Mouse (Mus musculus) embryo, embryonic 10.5 days (tissue): ENCODE measurements around the gene Wdr81.

Source experiments
- DNase-seq: peaks from one replicate; pipeline ENCODE4 v3.0.0-alpha.2; 2015; ENCODE audit warnings: low spot score

Wdr81 gene

GRCm38 (mm10) chr11:75438194-75438593 lies 16.3 kb downstream of the Wdr81 start:
- DNase-seq, result no peak

- no peak for DNase-seq
Measured at GRCm38 (mm10) chr11:75434138-75434537, 20.4 kb downstream of the Wdr81 start.

GRCm38 (mm10) chr11:75431307-75431706 lies 23.2 kb downstream of the Wdr81 start:
- DNase-seq, result no peak

DNA sequence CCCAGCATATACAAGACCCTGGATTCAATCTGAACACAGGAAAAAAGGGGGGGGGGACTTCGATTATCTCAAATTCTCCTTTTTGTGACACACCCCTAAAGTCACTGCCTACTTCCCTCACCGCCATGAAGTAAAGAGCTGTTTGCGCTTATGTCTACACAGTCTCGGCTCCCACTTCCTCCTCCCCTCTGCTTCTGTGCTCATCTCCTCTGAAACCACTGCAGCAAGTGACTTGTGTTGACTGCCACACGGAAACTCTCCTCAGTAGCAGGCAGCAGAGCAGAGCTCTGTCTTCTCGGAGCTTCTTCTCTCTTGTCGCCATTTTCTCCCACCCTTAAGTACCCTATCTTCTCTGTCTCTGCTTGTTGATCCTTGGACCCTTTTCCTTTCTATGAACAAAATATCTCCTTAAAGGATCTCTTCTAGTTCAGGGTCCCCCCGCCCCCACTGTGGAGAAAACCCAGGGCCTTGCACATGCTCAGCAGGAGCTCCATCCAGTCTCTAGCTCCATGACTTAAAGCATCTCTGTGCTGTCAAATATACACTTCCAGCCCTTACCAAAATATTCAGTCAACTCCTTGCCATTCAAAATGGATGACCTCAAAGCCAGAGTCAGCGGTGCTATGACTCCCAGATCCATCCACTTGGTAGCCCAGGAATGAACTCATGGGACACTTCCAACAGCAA lies 25.4 kb downstream of the Wdr81 start:
- no peak for DNase-seq

DNA sequence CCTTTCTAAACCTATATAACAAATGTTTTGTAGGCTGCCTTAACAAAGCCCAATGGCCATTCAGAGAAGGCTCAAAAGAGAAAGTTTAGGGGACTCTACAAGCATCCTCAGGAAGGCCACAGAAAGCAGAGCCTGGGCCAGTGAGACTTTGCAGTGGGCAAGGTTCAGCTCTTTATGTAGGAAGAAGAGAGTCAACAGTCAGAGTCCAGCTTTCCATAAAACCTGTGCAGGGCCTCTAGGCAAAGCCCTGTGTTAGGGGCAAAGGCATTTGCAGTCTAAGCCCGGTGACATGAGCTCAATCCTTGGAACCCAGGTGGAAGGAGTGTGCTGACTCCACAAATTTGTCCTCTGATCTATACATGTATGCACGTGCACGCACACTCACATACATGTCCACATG lies 30.1 kb downstream of the Wdr81 start:
- DNase-seq, result no peak

DNA sequence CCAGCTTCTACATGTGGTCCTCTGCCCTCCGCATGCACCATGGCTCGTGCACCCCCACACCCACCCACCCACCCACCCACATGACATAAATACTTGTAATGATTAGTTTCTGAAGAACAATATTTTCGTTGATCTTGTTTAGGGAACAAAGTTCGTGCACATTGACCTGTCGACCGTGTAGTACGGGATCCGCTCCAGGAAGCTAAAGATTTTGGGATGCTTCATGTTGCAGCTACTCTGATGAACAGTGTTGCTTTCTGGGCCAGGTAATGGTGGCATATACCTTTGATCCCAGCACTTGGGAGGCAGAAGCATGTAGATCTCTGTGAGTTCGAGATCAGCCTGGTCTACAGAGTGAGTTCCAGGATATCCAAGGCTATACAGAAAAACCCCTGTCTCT lies 30.5 kb downstream of the Wdr81 start:
- no peak for DNase-seq

GRCm38 (mm10) chr11:75423091-75423490 lies 31.4 kb downstream of the Wdr81 start:
- DNase-seq, result no peak

DNA sequence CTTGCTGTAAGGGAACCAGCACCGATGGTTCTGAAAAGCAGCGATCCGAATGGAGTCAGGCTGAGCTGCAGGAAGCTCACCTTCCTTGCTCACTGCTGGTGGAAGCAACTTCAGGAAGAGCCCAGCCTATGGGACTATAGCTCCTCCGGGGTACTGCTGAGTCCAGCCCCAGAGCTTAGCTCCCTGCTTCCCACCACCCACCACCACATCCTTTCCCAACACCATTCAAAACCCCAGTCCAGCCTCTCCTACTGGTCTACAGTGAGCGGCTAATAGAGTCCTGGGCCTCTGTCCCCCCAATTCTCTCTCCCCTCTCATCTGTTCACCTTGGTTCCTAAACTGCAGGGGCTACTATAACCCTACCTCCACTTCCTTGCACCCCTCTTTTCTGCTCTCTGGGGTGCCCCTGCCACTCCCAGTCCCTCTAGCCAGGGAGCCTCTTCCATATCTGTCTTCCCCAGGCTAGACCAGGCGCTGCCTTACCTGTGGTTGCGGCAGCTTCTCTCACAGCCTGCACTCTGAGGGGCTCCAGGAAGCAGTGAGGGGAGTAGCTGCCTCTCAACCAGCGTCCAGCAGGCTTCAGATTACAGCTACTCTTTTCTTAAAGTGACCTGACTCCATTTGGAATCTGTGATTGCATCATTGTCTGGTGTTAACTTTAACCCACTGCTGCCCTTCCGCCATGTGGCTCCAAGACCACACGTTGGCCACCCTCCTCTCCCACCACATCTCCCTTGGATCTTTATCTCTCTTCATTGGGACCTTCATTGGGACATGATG lies 32.3 kb downstream of the Wdr81 start, which contains the start of gene Serpinf1:
TSS of gene Serpinf1 (minus strand) at position 689 of the 780 bp plus-strand sequence.
- peak; percentile 76 for DNase-seq

- peak; percentile 65 for DNase-seq
Measured at GRCm38 (mm10) chr11:75421375-75422012, 33.0 kb downstream of the Wdr81 start.

GRCm38 (mm10) chr11:75420810-75421374 lies 33.6 kb downstream of the Wdr81 start:
- no peak for DNase-seq

- no peak for DNase-seq
Measured at GRCm38 (mm10) chr11:75420037-75420436, 34.5 kb downstream of the Wdr81 start.

DNA sequence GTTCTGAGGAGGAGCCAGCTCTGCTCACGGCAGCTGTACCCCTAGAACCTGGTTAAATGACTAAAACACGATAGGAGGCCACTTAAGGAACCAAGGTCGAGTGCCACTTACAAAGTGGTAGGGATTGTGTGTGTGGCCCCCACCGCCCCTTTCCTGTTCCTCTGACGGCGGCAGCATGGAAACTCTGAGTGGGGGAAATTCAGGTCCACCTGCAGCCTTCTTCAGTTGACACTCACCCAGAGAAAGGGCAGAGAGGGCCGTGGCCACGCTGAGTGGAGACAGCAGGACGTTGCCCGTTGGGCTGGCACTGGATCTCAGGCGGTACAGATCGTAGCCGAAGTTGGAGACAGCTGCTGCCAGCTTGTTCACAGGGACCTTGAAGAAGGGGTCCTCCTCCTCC lies 38.5 kb downstream of the Wdr81 start:
- no peak for DNase-seq

GRCm38 (mm10) chr11:75415096-75415495 lies 39.4 kb downstream of the Wdr81 start:
- no peak for DNase-seq

DNA sequence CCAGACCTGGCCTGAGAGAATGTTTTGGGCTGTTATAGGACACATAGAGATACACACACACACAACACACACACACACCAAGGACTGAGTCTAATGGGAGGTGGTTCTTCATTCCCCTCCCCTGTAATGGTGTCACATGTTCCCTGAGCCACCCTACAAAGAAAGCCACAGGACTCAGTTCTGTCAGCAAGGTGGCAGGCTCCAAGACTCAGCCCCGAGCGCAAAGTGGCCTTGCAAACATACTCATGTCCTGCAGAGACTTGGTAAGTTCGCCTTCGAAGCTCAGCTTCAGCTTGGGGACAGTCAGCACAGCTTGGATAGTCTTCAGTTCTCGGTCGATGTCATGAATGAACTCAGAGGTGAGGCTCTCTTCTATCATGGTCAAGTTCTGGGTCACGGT lies 43.9 kb downstream of the Wdr81 start:
- DNase-seq, result no peak

DNA sequence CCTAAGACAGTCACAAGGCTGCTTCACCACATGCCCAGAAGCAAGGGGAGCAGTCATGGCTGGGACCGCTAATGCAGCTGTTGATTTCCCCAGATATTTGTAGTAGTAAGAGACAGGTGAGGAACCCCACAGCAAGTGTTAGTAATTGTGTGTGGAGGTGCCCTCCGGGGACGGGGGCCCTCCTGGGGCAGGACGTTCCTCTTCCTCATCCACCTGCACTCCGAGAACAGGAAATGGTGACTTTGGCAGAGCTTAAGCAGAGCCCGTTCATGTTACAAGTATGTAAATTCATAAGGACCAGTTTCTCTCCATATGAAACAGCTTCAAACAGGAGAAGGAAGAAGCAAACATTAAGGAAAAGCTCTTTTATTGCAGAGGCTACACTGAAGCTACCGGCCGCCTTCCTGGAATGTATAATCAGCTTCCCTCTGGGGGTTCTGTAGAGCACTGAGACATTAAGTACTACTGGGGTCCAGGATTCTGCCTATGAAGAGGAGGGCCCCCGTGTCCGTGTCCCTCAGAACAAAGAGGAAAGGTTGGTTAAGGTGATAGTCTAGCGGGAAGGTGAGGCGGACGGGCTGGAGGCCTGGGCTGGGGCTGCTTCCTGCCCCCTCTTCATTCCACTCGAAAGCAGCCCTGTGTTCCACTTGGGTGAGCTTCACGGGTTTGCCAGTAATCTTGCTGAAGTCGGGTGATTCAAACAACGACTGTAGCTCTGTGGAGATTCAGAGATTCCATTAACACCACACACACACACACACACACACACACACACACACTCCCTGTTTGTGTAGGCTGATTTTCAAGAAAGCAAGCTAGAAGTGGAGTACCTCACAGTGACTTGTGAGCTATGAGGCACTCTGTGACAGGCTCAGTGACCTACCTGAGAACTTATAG lies 44.6 kb downstream of the Wdr81 start:
- no peak for DNase-seq

GRCm38 (mm10) chr11:75406865-75407264 lies 47.7 kb downstream of the Wdr81 start:
- peak; percentile 67 for DNase-seq

GRCm38 (mm10) chr11:75406104-75406503 lies 48.4 kb downstream of the Wdr81 start:
- DNase-seq, result no peak

GRCm38 (mm10) chr11:75404801-75405200 lies 49.7 kb downstream of the Wdr81 start:
- no peak for DNase-seq

- no peak for DNase-seq
Measured at GRCm38 (mm10) chr11:75403301-75404052, 51.0 kb downstream of the Wdr81 start.

GRCm38 (mm10) chr11:75402271-75402690 lies 52.2 kb downstream of the Wdr81 start:
- DNase-seq, result peak; percentile 71

GRCm38 (mm10) chr11:75400099-75400498 lies 54.4 kb downstream of the Wdr81 start:
- no peak for DNase-seq
